Mouse (Mus musculus) C2C12 (cell line): ENCODE measurements around the gene Cyp4f40. TPM values are rescaled to one million over a fixed set of nuclear protein-coding genes. Genes with fewer than 3 reads are reported as not detected.
"Not testable (repeated sequence)": the region's sequence is repeated elsewhere in the genome, so short reads cannot be mapped to it uniquely, and the experiment has no call there.

ENCODE experiments used
- H3K27me3 ChIP-seq: one replicate; pipeline ENCODE4 v1.6.1; 2011; ENCODE audit not compliant: control insufficient read depth, insufficient read depth, insufficient read length
- H3K36me3 ChIP-seq: one replicate; pipeline ENCODE4 v1.6.1; 2011; ENCODE audit not compliant: control insufficient read depth, insufficient read depth
- H3K4me3 ChIP-seq: one replicate; pipeline ENCODE4 v1.5.1; 2011; ENCODE audit warnings: mild to moderate bottlenecking, control low read depth; ENCODE audit not compliant: poor library complexity, insufficient read depth, severe bottlenecking
- H3K79me2 ChIP-seq: one replicate; pipeline ENCODE4 v1.6.1; 2011; ENCODE audit not compliant: control insufficient read depth, insufficient read depth
- H3K79me3 ChIP-seq: one replicate; pipeline ENCODE4 v1.6.1; 2011; ENCODE audit warnings: low read depth, control low read depth
- H3ac ChIP-seq: one replicate; pipeline ENCODE3; 2011; ENCODE audit warnings: low read depth; ENCODE audit not compliant: control insufficient read depth, insufficient read length
- CEBPB ChIP-seq: IDR thresholded peaks from one replicate; pipeline ENCODE4 v1.6.1; 2011; ENCODE audit warnings: low read depth, mild to moderate bottlenecking, control low read depth, moderate library complexity
- CTCF ChIP-seq: IDR thresholded peaks from one replicate; pipeline ENCODE4 v1.5.1; 2011; ENCODE audit not compliant: control insufficient read depth, insufficient read depth, insufficient read length
- FOSL1 ChIP-seq: IDR thresholded peaks from one replicate; pipeline ENCODE4 v1.8.0; 2011; ENCODE audit warnings: mild to moderate bottlenecking, low read length; ENCODE audit not compliant: poor library complexity, insufficient read depth, severe bottlenecking
- MAX ChIP-seq: IDR thresholded peaks from one replicate; pipeline ENCODE4 v1.6.1; 2011; ENCODE audit warnings: mild to moderate bottlenecking, control low read depth
- MYOD1 ChIP-seq: IDR thresholded peaks from one replicate; pipeline ENCODE4 v1.6.1; 2011; ENCODE audit warnings: low read depth; ENCODE audit not compliant: control insufficient read depth, insufficient read length
- MYOG ChIP-seq: IDR thresholded peaks from one replicate; pipeline ENCODE4 v1.6.1; 2011; ENCODE audit not compliant: control insufficient read depth, insufficient read length; ENCODE audit errors: extremely low read depth
- USF1 ChIP-seq: IDR thresholded peaks from one replicate; pipeline ENCODE4 v1.6.1; 2011; ENCODE audit warnings: low read depth, mild to moderate bottlenecking, control low read depth, moderate library complexity
- polyA plus RNA-seq: library from polyadenylated mRNA; unstranded; fragments of >200 nt; fragmentation: generic; extraction: Trizol; gene quantifications from one replicate; pipeline ENCODE4 v1.2.1, GENCODE M21; 2012; ENCODE audit warnings: missing spikeins

Cyp4f40 gene
- polyA plus RNA-seq, 1 experiment = 0.13 TPM

- no peak for TF ChIP-seq MYOD1
- TF ChIP-seq MAX = no peak
- TF ChIP-seq USF1 = no peak
- no peak for TF ChIP-seq FOSL1
- TF ChIP-seq CEBPB = no peak
- no peak for TF ChIP-seq CTCF
- no peak for TF ChIP-seq MYOG
- Histone ChIP-seq H3K27me3 (peaks cover 3% of the 10 kb centered on the region), H3K79me2 (no peaks in the 10 kb centered on the region), H3K79me3 (no peaks in the 10 kb centered on the region), H3K4me3 (no peak within 1 kb of the TSS), H3K36me3 (no peaks in the 10 kb centered on the region), H3ac (no peak within 1 kb of the TSS)
These were observed 26.5 kb downstream of the Cyp4f40 start, which contains the start of gene Cyp4f15 for GRCm38 (mm10) chr17:32685048-32685750. TSS of gene Cyp4f15 (plus strand) at chr17:32685627.

GRCm38 (mm10) chr17:32686722-32687121, 28.0 kb downstream of the Cyp4f40 start:
- Histone ChIP-seq H3K79me2 (no peaks in the 10 kb centered on the region), H3K4me3 (no peak overlapping the region), H3ac (no peak overlapping the region), H3K36me3 (no peaks in the 10 kb centered on the region), H3K79me3 (no peaks in the 10 kb centered on the region), H3K27me3 (peaks cover 3% of the 10 kb centered on the region)
- TF ChIP-seq CTCF (no peak), MAX (no peak), MYOD1 (no peak), FOSL1 (no peak), CEBPB (no peak), MYOG (no peak), USF1 (no peak)

- no peak for TF ChIP-seq USF1
- no peak for TF ChIP-seq MYOD1
- no peak for TF ChIP-seq CEBPB
- TF ChIP-seq MYOG = no peak
- no peak for TF ChIP-seq FOSL1
- no peak for TF ChIP-seq CTCF
- TF ChIP-seq MAX = no peak
- Histone ChIP-seq H3ac (no peak overlapping the region), H3K79me3 (no peaks in the 10 kb centered on the region), H3K4me3 (no peak overlapping the region), H3K36me3 (no peaks in the 10 kb centered on the region), H3K27me3 (peaks cover under 1% of the 10 kb centered on the region), H3K79me2 (no peaks in the 10 kb centered on the region)
These were observed 32.3 kb downstream of the Cyp4f40 start for GRCm38 (mm10) chr17:32690959-32691358.

GRCm38 (mm10) chr17:32702826-32703225, 44.1 kb downstream of the Cyp4f40 start:
- Histone ChIP-seq H3ac (no peak overlapping the region), H3K4me3 (no peak overlapping the region), H3K36me3 (no peaks in the 10 kb centered on the region), H3K79me2 (no peaks in the 10 kb centered on the region), H3K27me3 (peaks cover 3% of the 10 kb centered on the region), H3K79me3 (no peaks in the 10 kb centered on the region)
- TF ChIP-seq CEBPB = no peak

- not testable (repeated sequence) for H3K27me3 ChIP-seq, H3K79me3 ChIP-seq, H3K79me2 ChIP-seq, H3ac ChIP-seq, H3K36me3 ChIP-seq, H3K4me3 ChIP-seq
These were observed 51.8 kb downstream of the Cyp4f40 start for GRCm38 (mm10) chr17:32710541-32710940.

- not testable (repeated sequence) for H3K36me3 ChIP-seq, H3ac ChIP-seq, H3K79me3 ChIP-seq, H3K27me3 ChIP-seq, H3K4me3 ChIP-seq, H3K79me2 ChIP-seq
These were observed 63.5 kb downstream of the Cyp4f40 start for GRCm38 (mm10) chr17:32722151-32722550.

- H3K79me2 ChIP-seq = no peaks in the 10 kb centered on the region
- no peaks in the 10 kb centered on the region for H3K27me3 ChIP-seq
- H3K4me3 ChIP-seq = no peak overlapping the region
- H3K79me3 ChIP-seq = no peaks in the 10 kb centered on the region
- no peak overlapping the region for H3ac ChIP-seq
- no peaks in the 10 kb centered on the region for H3K36me3 ChIP-seq
- no peak for TF ChIP-seq CTCF
These were observed 64.1 kb downstream of the Cyp4f40 start for GRCm38 (mm10) chr17:32722771-32723170.

- H3ac ChIP-seq, H3K4me3 ChIP-seq, H3K27me3 ChIP-seq, H3K79me2 ChIP-seq, H3K36me3 ChIP-seq, H3K79me3 ChIP-seq: not testable (repeated sequence)
These were observed 67.7 kb downstream of the Cyp4f40 start for GRCm38 (mm10) chr17:32726360-32726759.
